Mouse (Mus musculus): ENCODE results near the gene Galnt15.

Galnt15 gene

GRCm38 (mm10) chr14:32028681-32029091, at the start of gene Galnt15:
Gene Galnt15, plus strand, starts transcription at chr14:32028989.
- peak; percentile 97 for DNase-seq

DNA sequence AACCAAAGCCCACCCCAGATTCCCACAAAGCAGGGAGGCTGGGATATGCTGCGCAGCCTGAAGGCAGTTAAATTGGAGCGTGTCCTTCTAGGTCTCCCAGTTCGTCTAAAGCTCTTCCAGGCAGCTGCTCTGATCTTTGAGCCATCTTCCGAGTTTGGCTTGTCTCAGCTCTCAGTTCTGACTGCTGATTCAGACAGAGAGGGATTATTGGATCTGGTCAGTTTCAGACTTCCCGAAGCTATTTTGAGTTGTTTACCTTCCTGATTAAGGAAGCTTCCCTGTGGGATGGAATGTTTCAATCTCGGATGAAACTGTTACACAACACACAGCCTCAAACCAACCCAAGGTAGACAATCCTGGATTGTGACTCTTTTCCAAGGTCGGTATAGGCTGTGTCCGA, 34.8 kb upstream of the Galnt15 start:
- no peak for DNase-seq

- DNase-seq = no peak
Measured at GRCm38 (mm10) chr14:32000941-32001340, 27.8 kb upstream of the Galnt15 start.

GRCm38 (mm10) chr14:32002502-32003338, 26.1 kb upstream of the Galnt15 start:
- DNase-seq = no peak

DNA sequence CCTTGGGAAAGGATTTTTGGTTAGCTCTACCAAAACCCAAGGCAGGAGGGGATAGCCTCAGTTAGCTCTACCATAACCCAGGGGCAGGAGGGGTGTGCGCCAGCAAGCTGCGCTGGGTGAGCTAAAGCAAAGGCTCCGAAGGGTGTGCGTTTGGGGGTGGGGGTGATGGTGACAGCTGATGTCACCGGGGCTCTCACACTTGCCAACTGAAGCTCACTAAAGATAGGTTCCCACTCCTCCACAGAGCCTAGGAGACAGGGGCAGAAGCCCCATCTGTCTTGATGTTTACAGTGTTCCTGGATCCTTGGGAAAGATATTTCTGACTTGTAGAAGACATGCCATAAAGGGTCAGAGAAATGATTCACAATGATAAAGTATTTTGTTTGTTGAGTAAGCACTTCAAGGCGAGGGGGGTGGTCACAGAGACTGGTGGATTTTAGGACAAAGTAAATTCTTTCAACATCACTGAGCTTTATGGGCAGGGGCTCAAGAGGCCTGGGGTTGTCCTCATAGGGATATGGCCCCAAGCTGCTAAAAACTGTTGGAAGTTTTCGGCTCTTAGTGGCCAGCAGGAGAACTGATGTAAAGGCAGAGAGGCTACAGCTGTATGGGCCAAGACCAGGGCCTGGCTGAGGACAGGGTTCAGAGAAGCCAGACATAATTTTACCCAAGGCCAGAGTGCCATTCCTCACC, 24.7 kb upstream of the Galnt15 start:
- DNase-seq = no peak

DNA sequence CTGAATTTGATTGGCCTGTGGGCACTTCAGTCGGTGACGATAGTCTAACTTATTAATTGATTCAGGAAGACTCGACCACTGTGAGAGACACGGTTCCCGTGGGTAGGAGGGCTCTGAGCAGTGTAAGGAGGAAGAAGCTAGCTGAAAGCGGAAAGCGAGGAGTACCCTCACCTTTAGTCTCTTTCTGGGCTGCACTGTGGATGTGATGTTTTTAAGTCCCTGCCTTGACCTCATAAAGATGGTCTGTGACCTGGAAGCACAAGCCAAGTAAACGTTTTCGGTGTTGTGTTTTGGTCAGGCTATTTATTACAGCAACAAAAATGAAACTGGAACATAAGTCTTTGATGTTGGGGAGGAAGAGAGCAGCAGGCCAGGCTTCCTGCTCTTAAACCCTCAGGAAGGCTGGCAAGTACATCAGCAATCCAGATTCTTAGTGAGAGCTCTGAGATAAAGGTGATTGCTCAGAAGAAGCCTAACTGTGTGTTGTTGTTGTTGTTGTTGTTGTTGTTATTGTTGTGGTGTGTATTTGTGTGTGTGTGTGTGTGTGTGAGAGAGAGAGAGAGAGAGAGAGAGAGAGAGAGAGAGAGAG, 23.0 kb upstream of the Galnt15 start:
- DNase-seq = no peak

DNA sequence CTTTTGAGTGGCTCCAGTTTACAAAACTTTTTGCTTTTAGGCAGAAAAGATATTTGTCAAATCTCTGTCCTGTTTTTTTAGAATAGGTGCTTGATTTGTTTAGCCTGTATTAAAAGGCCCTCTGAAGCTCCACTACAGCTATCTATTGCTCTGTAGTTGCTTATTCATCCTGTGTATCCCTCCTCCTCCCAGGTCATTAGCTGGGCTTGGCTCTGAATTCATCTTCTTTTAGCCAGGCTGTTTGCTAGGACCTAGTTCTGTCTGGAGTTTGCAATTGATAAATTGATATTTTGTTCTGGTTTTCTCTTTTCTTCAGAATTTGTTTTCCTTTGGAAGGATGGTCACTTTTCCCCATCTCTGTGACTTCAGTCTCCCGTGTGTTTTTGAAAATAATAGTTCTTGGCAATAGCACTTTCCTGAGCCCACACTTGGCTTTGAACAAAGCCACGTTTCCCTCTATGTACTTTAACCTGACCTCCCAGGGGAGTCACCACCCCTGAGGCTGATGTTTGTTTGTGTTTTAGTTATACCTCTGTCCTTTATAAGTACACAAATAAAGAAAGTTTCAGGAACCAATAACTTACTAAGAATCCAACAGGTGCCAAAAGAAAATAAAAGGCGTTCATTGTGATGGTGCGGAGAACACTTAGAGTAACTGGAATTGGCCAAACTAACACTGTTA, 21.0 kb upstream of the Galnt15 start:
- no peak for DNase-seq

DNA sequence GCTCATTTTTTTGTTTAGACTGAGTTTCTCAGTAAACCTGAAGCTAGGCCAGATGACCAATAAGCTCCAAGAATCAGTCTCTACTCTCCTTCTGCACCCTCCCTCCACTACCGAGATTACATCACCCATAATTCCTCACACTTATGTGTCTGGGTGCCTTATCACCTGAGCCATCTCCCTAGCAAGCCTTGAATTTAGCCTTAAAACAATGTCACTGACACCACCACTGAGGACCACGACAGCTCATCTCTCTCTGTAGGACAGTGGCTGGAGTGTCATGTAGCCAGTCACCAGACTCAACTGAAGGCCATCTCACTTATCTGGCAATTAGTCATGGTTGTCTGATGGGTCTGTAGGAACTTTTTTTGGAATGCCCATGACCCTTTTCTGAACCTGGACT, 19.1 kb upstream of the Galnt15 start:
- DNase-seq = no peak

GRCm38 (mm10) chr14:32011547-32012304, 17.1 kb upstream of the Galnt15 start:
- DNase-seq = no peak

GRCm38 (mm10) chr14:32015131-32015770, 13.5 kb upstream of the Galnt15 start:
- no peak for DNase-seq

- no peak for DNase-seq
Measured at GRCm38 (mm10) chr14:32016466-32016865, 12.3 kb upstream of the Galnt15 start.

DNA sequence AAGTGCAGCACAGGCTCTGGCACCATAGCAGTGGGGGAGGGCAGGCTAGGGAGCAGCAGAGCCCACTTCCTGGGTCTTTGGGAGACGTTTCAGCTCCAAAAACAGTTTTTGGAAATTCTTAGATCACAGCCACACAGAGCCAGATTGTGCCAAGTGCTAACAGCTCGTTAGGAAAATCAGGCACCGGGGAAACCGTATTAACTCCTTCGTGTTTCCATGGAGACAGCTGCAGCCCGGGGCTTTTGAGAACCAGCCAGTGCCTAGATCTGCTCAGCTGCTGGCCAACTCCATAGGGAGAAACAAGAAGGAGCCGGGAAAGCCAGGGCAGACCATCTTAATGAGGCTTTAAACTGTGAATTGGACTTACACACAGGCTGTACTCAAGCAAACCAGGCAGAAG, 11.9 kb upstream of the Galnt15 start:
- DNase-seq = no peak

- DNase-seq = no peak
Measured at GRCm38 (mm10) chr14:32017448-32017847, 11.3 kb upstream of the Galnt15 start.

DNA sequence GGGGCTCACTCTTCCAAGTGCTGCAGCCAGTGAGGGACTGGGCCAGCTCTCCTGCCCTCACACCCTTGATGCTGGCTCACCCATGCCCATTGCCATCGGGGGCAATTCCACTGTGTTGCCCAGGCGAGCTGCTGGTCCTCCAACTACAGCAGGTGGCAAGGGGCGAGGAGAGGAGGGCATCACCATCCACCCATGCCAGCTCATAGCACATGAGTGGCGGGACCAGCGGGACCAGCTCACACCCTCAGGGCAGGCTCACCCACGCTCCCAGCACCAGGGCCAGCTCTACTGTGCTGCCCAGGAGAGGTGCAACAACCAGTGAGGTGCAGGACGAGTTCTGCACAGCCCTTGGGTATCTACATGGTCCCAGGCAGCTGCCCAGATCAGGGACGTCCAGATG, 9.7 kb upstream of the Galnt15 start:
- no peak for DNase-seq

- DNase-seq = no peak
Measured at GRCm38 (mm10) chr14:32021967-32022366, 6.8 kb upstream of the Galnt15 start.

DNA sequence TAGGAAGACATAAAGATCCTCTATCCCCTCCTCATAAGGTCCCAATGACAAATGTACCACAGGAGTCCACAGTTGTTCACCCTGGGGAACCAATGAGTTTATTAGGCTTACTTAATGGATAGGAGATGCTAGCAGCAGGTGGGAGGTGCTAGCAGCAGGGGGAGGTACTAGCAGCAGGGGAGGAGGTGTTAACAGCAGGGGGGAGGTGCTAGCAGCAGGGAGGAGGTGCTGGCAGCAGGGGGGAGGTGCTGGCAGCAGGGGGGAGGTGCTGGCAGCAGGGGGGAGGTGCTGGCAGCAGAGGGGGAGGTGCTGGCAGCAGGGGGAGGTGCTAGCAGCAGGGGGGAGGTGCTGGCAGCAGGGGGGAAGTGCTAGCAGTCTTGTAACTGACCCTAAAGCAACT, 6.3 kb upstream of the Galnt15 start:
- no peak for DNase-seq

GRCm38 (mm10) chr14:32023891-32024290, 4.9 kb upstream of the Galnt15 start:
- peak; percentile 67 for DNase-seq

GRCm38 (mm10) chr14:32027218-32027617, 1.6 kb upstream of the Galnt15 start:
- no peak for DNase-seq

GRCm38 (mm10) chr14:32029411-32029992, 713 bp downstream of the Galnt15 start:
- DNase-seq = peak; percentile 61

DNA sequence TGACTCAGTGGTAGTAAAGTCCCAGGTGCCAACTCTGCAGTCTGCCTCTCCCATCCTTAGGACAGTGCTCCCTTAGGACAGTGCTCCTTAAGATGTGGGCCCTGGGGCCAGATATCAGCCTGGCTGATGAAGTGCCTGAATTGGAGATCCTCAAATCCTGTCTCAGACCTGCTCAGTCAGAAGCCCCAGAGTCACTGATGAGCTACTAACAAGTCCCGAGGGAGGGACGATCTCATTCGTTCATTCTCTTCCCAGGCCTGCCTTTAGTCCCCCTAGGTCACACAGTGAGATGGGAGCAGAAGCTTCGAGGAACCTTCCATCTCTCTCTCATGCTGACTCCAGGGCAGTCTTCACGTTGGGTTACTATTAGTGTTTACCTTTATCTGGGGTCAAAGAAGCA, 1.3 kb downstream of the Galnt15 start:
- DNase-seq = peak; percentile 53

- DNase-seq = peak; percentile 93
Measured at GRCm38 (mm10) chr14:32032522-32032921, 3.7 kb downstream of the Galnt15 start.

GRCm38 (mm10) chr14:32036482-32036881, 7.7 kb downstream of the Galnt15 start:
- no peak for DNase-seq
